Mouse (Mus musculus): ENCODE measurements around the gene Atad1. TPM values are rescaled to one million over a fixed set of nuclear protein-coding genes. Genes with fewer than 3 reads are reported as not detected.
A peak's percentile ranks its signal among the peaks of the same experiment; 100 is the strongest.

Gene Atad1
- polyA plus RNA-seq, 1 experiment from 2014 or later, result 99.3 TPM

GRCm38 (mm10) chr19:32637357-32638275 lies 102.0 kb downstream of the Atad1 start:
- H3K36me3 ChIP-seq, result no peaks in the 10 kb centered on the region
- H3K4me1 ChIP-seq, result peaks cover 12% of the 10 kb centered on the region; the same call in 1 of the 2 replicates
- no peak overlapping the region for H3K27ac ChIP-seq (replicated peaks)
- no peaks in the 10 kb centered on the region for H3K9me3 ChIP-seq
- ATAC-seq (ENCODE audit: low FRiP score, low read depth), result no peak
- H3K4me3 ChIP-seq, result no peak overlapping the region
- H3K4me2 ChIP-seq (replicated peaks), result no peak overlapping the region; the same call in 1 of the 2 replicates
- 65% methylated on average over 16 of the region's 16 CpGs for WGBS
- 0 out of 2 replicates have a peak overlapping the region, but pooled peaks have one; percentile 1 for H3K9ac ChIP-seq (replicated peaks)
- no peaks in the 10 kb centered on the region for H3K27me3 ChIP-seq

GRCm38 (mm10) chr19:32634916-32635315 lies 104.7 kb downstream of the Atad1 start:
- Histone ChIP-seq H3K36me3 (no peaks in the 10 kb centered on the region), H3K27me3 (no peaks in the 10 kb centered on the region), H3K9me3 (no peaks in the 10 kb centered on the region), H3K9ac (replicated peaks) (no peak overlapping the region), H3K4me2 (replicated peaks) (no peak overlapping the region), H3K4me3 (no peak overlapping the region), H3K27ac (replicated peaks) (no peak overlapping the region), H3K4me1 (peaks cover 9% of the 10 kb centered on the region; the same call in 1 of the 2 replicates)
- WGBS, result 72% methylated on average over 8 of the region's 8 CpGs
- no peak for ATAC-seq (ENCODE audit: low FRiP score, low read depth)

GRCm38 (mm10) chr19:32628572-32629132 lies 110.9 kb downstream of the Atad1 start:
- Histone ChIP-seq H3K9me3 (no peaks in the 10 kb centered on the region), H3K4me2 (replicated peaks) (no peak overlapping the region), H3K27ac (replicated peaks) (no peak overlapping the region), H3K27me3 (no peaks in the 10 kb centered on the region), H3K36me3 (no peaks in the 10 kb centered on the region), H3K9ac (replicated peaks) (no peak overlapping the region), H3K4me1 (no peaks in the 10 kb centered on the region), H3K4me3 (no peak overlapping the region)
- ATAC-seq (ENCODE audit: low FRiP score, low read depth), result no peak
- 83% methylated on average over 7 of the region's 7 CpGs for WGBS

DNA sequence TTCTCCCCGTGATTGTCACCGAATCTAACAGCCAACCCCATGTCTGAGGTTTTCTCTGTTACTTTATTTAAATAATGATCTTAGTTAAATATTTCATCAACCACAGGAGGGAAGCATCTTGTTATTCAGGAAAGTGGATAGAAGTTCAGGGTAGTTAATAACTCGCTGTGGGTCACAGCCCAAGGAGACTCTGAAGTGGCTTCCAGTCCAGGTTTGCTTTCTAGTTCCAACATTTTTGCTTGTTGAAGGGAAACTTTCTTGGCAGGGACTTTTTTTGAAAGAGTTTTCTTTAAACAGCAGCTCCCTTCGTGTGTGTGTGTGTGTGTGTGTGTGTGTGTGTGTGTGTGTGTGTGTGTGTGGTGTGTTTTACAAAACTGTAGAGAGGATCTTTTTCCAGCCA lies 112.0 kb downstream of the Atad1 start:
- H3K4me2 ChIP-seq (replicated peaks), result no peak overlapping the region
- no peak overlapping the region for H3K27ac ChIP-seq (replicated peaks)
- 91% methylated on average over 4 of the region's 4 CpGs for WGBS
- no peak overlapping the region for H3K9ac ChIP-seq (replicated peaks)
- no peaks in the 10 kb centered on the region for H3K4me1 ChIP-seq
- no peak for ATAC-seq (ENCODE audit: low FRiP score, low read depth)
- H3K9me3 ChIP-seq, result no peaks in the 10 kb centered on the region
- H3K4me3 ChIP-seq, result no peak overlapping the region
- no peaks in the 10 kb centered on the region for H3K36me3 ChIP-seq
- no peaks in the 10 kb centered on the region for H3K27me3 ChIP-seq

GRCm38 (mm10) chr19:32626768-32627331 lies 112.7 kb downstream of the Atad1 start:
- Histone ChIP-seq H3K4me1 (no peaks in the 10 kb centered on the region), H3K9ac (replicated peaks) (no peak overlapping the region), H3K4me2 (replicated peaks) (no peak overlapping the region), H3K4me3 (no peak overlapping the region), H3K36me3 (no peaks in the 10 kb centered on the region), H3K9me3 (no peaks in the 10 kb centered on the region), H3K27me3 (no peaks in the 10 kb centered on the region), H3K27ac (replicated peaks) (no peak overlapping the region)
- ATAC-seq (ENCODE audit: low FRiP score, low read depth), result no peak
- 76% methylated on average over 13 of the region's 13 CpGs for WGBS

- Histone ChIP-seq H3K9me3 (no peaks in the 10 kb centered on the region), H3K27ac (replicated peaks) (no peak overlapping the region), H3K4me3 (no peak overlapping the region), H3K27me3 (no peaks in the 10 kb centered on the region), H3K9ac (replicated peaks) (no peak overlapping the region), H3K36me3 (no peaks in the 10 kb centered on the region), H3K4me2 (replicated peaks) (no peak overlapping the region), H3K4me1 (no peaks in the 10 kb centered on the region)
- WGBS, result 82% methylated on average over 3 of the region's 3 CpGs
- ATAC-seq (ENCODE audit: low FRiP score, low read depth), result no peak
Measured at GRCm38 (mm10) chr19:32622142-32622541, 117.4 kb downstream of the Atad1 start.

Other genes starting within 250 kb of the Atad1 start
- gene Papss2, start 144.0 kb downstream of the Atad1 start, polyA plus RNA-seq (2016; fragmentation: Nextera tagmentation; extraction: Ambion mirVana), result 1.9 and 3.6 TPM in 2 replicates
- gene Pten, start 17.7 kb upstream of the Atad1 start, polyA plus RNA-seq (2016; fragmentation: Nextera tagmentation; extraction: Ambion mirVana), result 13.7 and 17.0 TPM in 2 replicates